Mouse (Mus musculus) midbrain, embryonic 14.5 days (tissue): ENCODE results near the gene Cox7a1. TPM values are rescaled to one million over a fixed set of nuclear protein-coding genes. Genes with fewer than 3 reads are reported as not detected.
"Not testable (repeated sequence)": the region's sequence is repeated elsewhere in the genome, so short reads cannot be mapped to it uniquely, and the experiment has no call there.

Experiments used
- ATAC-seq: fragments of 200-750 bp; cut with Nextera tagmentation; 2 replicates; pipeline ENCODE4 v1.8.0; 2017; ENCODE audit warnings: moderate number of reproducible peaks, moderate library complexity; ENCODE audit not compliant: low FRiP score, low TSS enrichment
- DNase-seq: peaks from one replicate; pipeline ENCODE4 v3.0.0-alpha.2; 2015
- H3K27ac ChIP-seq: fragments of 300-500 bp; sonication (generic); replicated peaks from 2 replicates; pipeline ENCODE4 v1.5.1; 2014; ENCODE audit warnings: mild to moderate bottlenecking, low read depth, low read length, moderate library complexity
- H3K27me3 ChIP-seq: fragments of 300-500 bp; sonication (generic); 2 replicates; pipeline ENCODE4 v1.6.1; 2014; ENCODE audit warnings: low read length, control low read depth, mixed read lengths; ENCODE audit not compliant: control insufficient read depth, insufficient read depth
- H3K36me3 ChIP-seq: fragments of 300-500 bp; sonication (generic); 2 replicates; pipeline ENCODE4 v1.6.1; 2014; ENCODE audit warnings: low read length, control low read depth; ENCODE audit not compliant: control insufficient read depth, insufficient read depth
- H3K4me1 ChIP-seq: fragments of 300-500 bp; sonication (generic); 2 replicates; pipeline ENCODE4 v1.6.1; 2014; ENCODE audit warnings: mild to moderate bottlenecking, antibody characterized with exemption, low read length, control low read depth; ENCODE audit not compliant: control insufficient read depth, insufficient read depth
- H3K4me2 ChIP-seq: fragments of 300-500 bp; sonication (generic); 2 replicates; pipeline ENCODE4 v1.6.1; 2014; ENCODE audit warnings: mild to moderate bottlenecking, low read length, moderate library complexity
- H3K4me3 ChIP-seq: fragments of 300-500 bp; sonication (generic); replicated peaks from 2 replicates; pipeline ENCODE4 v1.5.1; 2014; ENCODE audit warnings: low read depth, low read length
- H3K9ac ChIP-seq: fragments of 300-500 bp; sonication (generic); replicated peaks from 2 replicates; pipeline ENCODE4 v1.6.1; 2014; ENCODE audit warnings: mild to moderate bottlenecking, low read length, moderate library complexity
- H3K9me3 ChIP-seq: fragments of 300-500 bp; sonication (generic); 2 replicates; pipeline ENCODE4 v1.6.1; 2016; ENCODE audit warnings: low read length, control low read depth, mixed read lengths; ENCODE audit not compliant: control insufficient read depth
- WGBS: fragments of 180-500 bp; shearing (Covaris S2); extraction: QIAGEN DNeasy Blood & Tissue Kit; methylation state at CpG from one replicate; pipeline ENCODE4 v1.1.7; 2014; 5-methylcytosine and 5-hydroxymethylcytosine counted together
- polyA plus RNA-seq: library from polyadenylated mRNA; unstranded; fragments of >200 nt; fragmentation: Nextera tagmentation; extraction: Ambion mirVana; gene quantifications from 2 replicates; pipeline ENCODE4 v1.2.1, GENCODE M21; 2014

Gene Cox7a1
- polyA plus RNA-seq, 1 experiment from 2014 or later, result 5.5 TPM

- no peaks in the 10 kb centered on the region for H3K27me3 ChIP-seq
- peak overlapping the region; percentile 72; the same call in 1 of the 2 replicates for H3K4me3 ChIP-seq
- WGBS, result 75% methylated on average over 6 of the region's 6 CpGs
- 0 out of 2 replicates have a peak overlapping the region, but pooled peaks have one; percentile 73 for H3K27ac ChIP-seq
- peak overlapping the region; percentile 59 for H3K4me2 ChIP-seq
- DNase-seq (no peak), ATAC-seq (no peak)
- H3K36me3 ChIP-seq, result peaks cover 20% of the 10 kb centered on the region
- no peaks in the 10 kb centered on the region for H3K9me3 ChIP-seq
- H3K4me1 ChIP-seq, result peaks cover 19% of the 10 kb centered on the region
- peak overlapping the region; percentile 76; the same call in 1 of the 2 replicates for H3K9ac ChIP-seq
Measured at GRCm38 (mm10) chr7:30195461-30195860, 11.5 kb downstream of the Cox7a1 start.

GRCm38 (mm10) chr7:30196171-30196570, 12.2 kb downstream of the Cox7a1 start:
- 82% methylated on average over 6 of the region's 6 CpGs for WGBS
- Histone ChIP-seq H3K4me1 (peaks cover 19% of the 10 kb centered on the region), H3K36me3 (peaks cover 13% of the 10 kb centered on the region), H3K4me3 (no peak overlapping the region), H3K4me2 (no peak overlapping the region), H3K9me3 (no peaks in the 10 kb centered on the region), H3K9ac (no peak overlapping the region), H3K27me3 (no peaks in the 10 kb centered on the region), H3K27ac (no peak overlapping the region)
- ATAC-seq (no peak), DNase-seq (no peak)

- H3K36me3 ChIP-seq, result no peaks in the 10 kb centered on the region
- no peak overlapping the region for H3K9ac ChIP-seq
- WGBS, result 78% methylated on average over 5 of the region's 5 CpGs
- peaks cover 17% of the 10 kb centered on the region for H3K4me1 ChIP-seq
- no peak overlapping the region for H3K4me3 ChIP-seq
- H3K9me3 ChIP-seq, result no peaks in the 10 kb centered on the region
- ATAC-seq (no peak), DNase-seq (no peak)
- H3K27ac ChIP-seq, result no peak overlapping the region
- H3K27me3 ChIP-seq, result no peaks in the 10 kb centered on the region
- no peak overlapping the region for H3K4me2 ChIP-seq
Measured at GRCm38 (mm10) chr7:30197592-30198129, 13.7 kb downstream of the Cox7a1 start.

GRCm38 (mm10) chr7:30198481-30198971, 14.6 kb downstream of the Cox7a1 start, which contains the start of gene Capns1:
TSS of gene Capns1 (minus strand) at chr7:30198811.
- peak; percentile 91 for DNase-seq
- no peak for ATAC-seq
- no peak within 1 kb of the TSS for H3K9ac ChIP-seq
- peak within 1 kb of the TSS; percentile 28 for H3K4me2 ChIP-seq
- WGBS, result 9% methylated on average over 8 of the region's 8 CpGs
- no peak within 1 kb of the TSS for H3K4me3 ChIP-seq
- no peak within 1 kb of the TSS for H3K27ac ChIP-seq
- H3K9me3 ChIP-seq, result no peaks in the 10 kb centered on the region
- H3K27me3 ChIP-seq, result no peaks in the 10 kb centered on the region
- no peaks in the 10 kb centered on the region for H3K36me3 ChIP-seq
- H3K4me1 ChIP-seq, result peaks cover 8% of the 10 kb centered on the region

GRCm38 (mm10) chr7:30199498-30200139, 15.7 kb downstream of the Cox7a1 start:
- no peak overlapping the region for H3K27ac ChIP-seq
- H3K9ac ChIP-seq, result no peak overlapping the region
- H3K4me3 ChIP-seq, result no peak overlapping the region
- WGBS, result 78% methylated on average over 18 of the region's 18 CpGs
- no peaks in the 10 kb centered on the region for H3K9me3 ChIP-seq
- H3K27me3 ChIP-seq, result no peaks in the 10 kb centered on the region
- peaks cover 7% of the 10 kb centered on the region for H3K4me1 ChIP-seq
- DNase-seq (no peak), ATAC-seq (no peak)
- no peak overlapping the region for H3K4me2 ChIP-seq
- no peaks in the 10 kb centered on the region for H3K36me3 ChIP-seq

- no peak overlapping the region for H3K4me3 ChIP-seq
- H3K4me2 ChIP-seq, result no peak overlapping the region
- H3K9ac ChIP-seq, result no peak overlapping the region
- no peaks in the 10 kb centered on the region for H3K27me3 ChIP-seq
- H3K27ac ChIP-seq, result no peak overlapping the region
- H3K9me3 ChIP-seq, result no peaks in the 10 kb centered on the region
- WGBS, result 86% methylated on average over 5 of the region's 5 CpGs
- H3K4me1 ChIP-seq, result peaks cover 6% of the 10 kb centered on the region
- no peaks in the 10 kb centered on the region for H3K36me3 ChIP-seq
- no peak for ATAC-seq
- DNase-seq, result no peak
Measured at GRCm38 (mm10) chr7:30200200-30200599, 16.3 kb downstream of the Cox7a1 start.

GRCm38 (mm10) chr7:30200661-30201060, 16.7 kb downstream of the Cox7a1 start:
- not testable (repeated sequence) for H3K27ac ChIP-seq, H3K4me3 ChIP-seq, H3K9me3 ChIP-seq, H3K27me3 ChIP-seq, H3K36me3 ChIP-seq, H3K4me2 ChIP-seq, H3K9ac ChIP-seq, DNase-seq, ATAC-seq, H3K4me1 ChIP-seq
- WGBS, result 88% methylated on average over 5 of the region's 5 CpGs

- no peaks in the 10 kb centered on the region for H3K27me3 ChIP-seq
- DNase-seq, result no peak
- H3K36me3 ChIP-seq, result no peaks in the 10 kb centered on the region
- 92% methylated on average over 11 of the region's 11 CpGs for WGBS
- H3K9ac ChIP-seq, result no peak overlapping the region
- ATAC-seq, result no peak
- no peak overlapping the region for H3K27ac ChIP-seq
- H3K4me3 ChIP-seq, result no peak overlapping the region
- no peak overlapping the region for H3K4me2 ChIP-seq
- H3K4me1 ChIP-seq, result peaks cover 4% of the 10 kb centered on the region
- H3K9me3 ChIP-seq, result no peaks in the 10 kb centered on the region
Measured at GRCm38 (mm10) chr7:30202895-30203690, 19.1 kb downstream of the Cox7a1 start.
